ENCODE assay signal across 12 mouse cellular contexts in genomic region chr16:5431689-5432088, GRCm38 (mm10).
A peak's percentile ranks its signal among the peaks of the same experiment; 100 is the strongest.
DNase-seq lines count a peak whose midpoint lies in the region; ATAC-seq and TF ChIP-seq lines count a peak whose summit lies in the region.
"Had no signal": no experiment of that assay in that cellular context is flagged by ENCODE, and none has a peak within 500 bp of the region (broad histone marks: within the 10 kb centered on the region; RNA-seq: fewer than 3 reads in every experiment).

No protein-coding gene starts in this region.

- H3K9me3 ChIP-seq in heart, postnatal 0 days (replicated peaks; ENCODE audit: control insufficient read depth, low read length), result no peaks in the 10 kb centered on the region
- no peaks in the 10 kb centered on the region for H3K9me3 ChIP-seq in embryonic facial prominence, embryonic 10.5 days
- H3K9me3 ChIP-seq in neural tube, embryonic 15.5 days (replicated peaks), result no peaks in the 10 kb centered on the region
- H3K9me3 ChIP-seq: lung, embryonic 15.5 days had no signal

- WGBS in heart, postnatal 0 days, result 40% methylated on average over 5 of the region's 5 CpGs
- WGBS in embryonic facial prominence, embryonic 10.5 days, result 85% methylated on average over 5 of the region's 5 CpGs
- 81% methylated on average over 5 of the region's 5 CpGs for WGBS in neural tube, embryonic 15.5 days

- no peaks in the 10 kb centered on the region for H3K27me3 ChIP-seq in heart, postnatal 0 days (ENCODE audit: control insufficient read depth, insufficient read depth, low read length)
- H3K27me3 ChIP-seq in embryonic facial prominence, embryonic 10.5 days (replicated peaks; ENCODE audit: low read depth, poor library complexity, severe bottlenecking), result no peaks in the 10 kb centered on the region
- H3K27me3 ChIP-seq in neural tube, embryonic 15.5 days (replicated peaks), result no peaks in the 10 kb centered on the region
- H3K27me3 ChIP-seq: lung, embryonic 15.5 days had no signal

- peak overlapping the region; percentile 61 for H3K4me2 ChIP-seq in heart, postnatal 0 days (ENCODE audit: low read depth, low read length)
- no peak overlapping the region for H3K4me2 ChIP-seq in neural tube, embryonic 15.5 days
- H3K4me2 ChIP-seq: lung, embryonic 15.5 days had no signal

- H3K36me3 ChIP-seq in heart, postnatal 0 days (replicated peaks; ENCODE audit: control insufficient read depth, insufficient read depth, low read length), result no peaks in the 10 kb centered on the region
- no peaks in the 10 kb centered on the region for H3K36me3 ChIP-seq in embryonic facial prominence, embryonic 10.5 days (replicated peaks)
- no peaks in the 10 kb centered on the region for H3K36me3 ChIP-seq in neural tube, embryonic 15.5 days
- H3K36me3 ChIP-seq: lung, embryonic 15.5 days had no signal

- ATAC-seq in heart, postnatal 0 days (ENCODE audit: insufficient read depth, low read depth), result peak; percentile 27; the same call in 1 of the 2 replicates
- ATAC-seq in neutrophil, adult 5-6 weeks (ENCODE audit: extremely low read depth, insufficient number of reproducible peaks, low FRiP score, poor library complexity, severe bottlenecking), result peak; percentile 47; the same call in 1 of the 2 replicates
- no peak for ATAC-seq in neural tube, embryonic 15.5 days (ENCODE audit: low FRiP score)

- no peak for TF ChIP-seq EP300 in heart, postnatal 0 days (IDR thresholded peaks at IDR 0.05; ENCODE audit: low read depth)

- H3K27ac ChIP-seq in heart, postnatal 0 days (ENCODE audit: low read depth), result peak overlapping the region; percentile 81
- no peak overlapping the region for H3K27ac ChIP-seq in embryonic facial prominence, embryonic 10.5 days (replicated peaks)
- no peak overlapping the region for H3K27ac ChIP-seq in neural tube, embryonic 15.5 days (replicated peaks)
- H3K27ac ChIP-seq: kidney, postnatal 0 days; lung, embryonic 15.5 days had no signal

- peak; percentile 8 to 9 for DNase-seq in heart, adult 18-20 months
- no peak for DNase-seq in heart, postnatal 4 days
- peak; percentile 7 to 12 for DNase-seq in lung, adult 18-20 months
- no peak for DNase-seq in lung, postnatal 10 days
- DNase-seq in heart, postnatal 0 days (ENCODE audit: low spot score), result no peak
- DNase-seq in embryonic facial prominence, embryonic 10.5 days (ENCODE audit: low spot score), result no peak
- DNase-seq: spleen, adult 18-20 months; thymus, adult 18-20 months had no signal

- H3K4me1 ChIP-seq in heart, postnatal 0 days (ENCODE audit: control insufficient read depth, insufficient read depth), result peaks cover 38% of the 10 kb centered on the region
- H3K4me1 ChIP-seq in embryonic facial prominence, embryonic 10.5 days, result no peaks in the 10 kb centered on the region
- H3K4me1 ChIP-seq in neural tube, embryonic 15.5 days, result no peaks in the 10 kb centered on the region
- H3K4me1 ChIP-seq: lung, embryonic 15.5 days had no signal

- peak overlapping the region; percentile 27; the same call in 1 of the 2 replicates for H3K9ac ChIP-seq in heart, postnatal 0 days (replicated peaks; ENCODE audit: low read depth, low read length)
- H3K9ac ChIP-seq in neural tube, embryonic 15.5 days (replicated peaks), result no peak overlapping the region
- H3K9ac ChIP-seq: lung, embryonic 15.5 days had no signal

- no peak for TF ChIP-seq CTCF in heart, postnatal 0 days (IDR thresholded peaks at IDR 0.05; ENCODE audit: low read depth)

- H3K4me3 ChIP-seq in heart, postnatal 0 days (ENCODE audit: low read depth, low read length), result peak overlapping the region; percentile 37
- no peak overlapping the region for H3K4me3 ChIP-seq in embryonic facial prominence, embryonic 10.5 days
- H3K4me3 ChIP-seq in neural tube, embryonic 15.5 days (replicated peaks), result no peak overlapping the region
- H3K4me3 ChIP-seq: lung, embryonic 15.5 days had no signal

Comparison
In these comparisons a context has a peak if more than half of its experiments do, and no peak if none do; other contexts are left out.
1. DNase-seq: peak in heart, adult 18-20 months (2 of 2) and lung, adult 18-20 months (2 of 2); none in heart, postnatal 4 days (single experiment), lung, postnatal 10 days (single experiment), heart, postnatal 0 days (single experiment) and embryonic facial prominence, embryonic 10.5 days (single experiment).